Mouse (Mus musculus): ENCODE results near the gene Gpc6. TPM values are rescaled to one million over a fixed set of nuclear protein-coding genes. Genes with fewer than 3 reads are reported as not detected.

Gpc6 gene
- total and polyA plus RNA-seq, 3 experiments, result not detected

DNA sequence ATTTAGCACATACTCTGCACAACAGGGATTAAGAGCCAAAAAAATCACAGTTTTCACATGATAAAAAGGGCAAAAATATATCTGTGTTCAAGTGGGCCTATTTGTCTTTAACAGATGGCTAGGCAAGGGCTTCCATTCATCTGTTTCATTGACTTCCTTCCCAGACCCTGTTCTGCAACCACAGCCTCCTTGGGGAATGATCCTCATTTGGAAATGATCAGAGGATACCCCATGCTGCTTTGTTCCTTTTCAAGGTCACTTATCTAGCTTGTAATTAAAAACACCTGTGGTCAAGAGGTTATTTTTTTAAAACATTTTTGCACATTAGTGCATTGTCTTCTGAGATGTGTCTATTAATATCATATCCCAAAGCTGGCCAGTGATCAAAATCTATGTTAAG is 627.7 kb downstream of the Gpc6 start:
- Histone ChIP-seq H3K27ac (ENCODE audit: control insufficient read depth, low read depth, low read length) (no peak overlapping the region), H3K36me3 (ENCODE audit: control insufficient read depth in 1 of 2, insufficient read depth in 2 of 2, low read length in 2 of 2) (no peaks in the 10 kb centered on the region), H3K9ac (ENCODE audit: control insufficient read depth, low read depth, low read length, poor library complexity, severe bottlenecking) (no peak overlapping the region), H3K9me3 (replicated peaks; ENCODE audit: insufficient read depth, low read length) (no peaks in the 10 kb centered on the region), H3K4me3 (ENCODE audit: control insufficient read depth in 1 of 2, insufficient read depth in 1 of 2, low read depth in 2 of 2, low read length in 2 of 2) (no peak overlapping the region), H3K27me3 (ENCODE audit: control insufficient read depth in 1 of 2, insufficient read depth in 2 of 2, low read length in 2 of 2) (no peaks in the 10 kb centered on the region), H3K79me2 (ENCODE audit: control insufficient read depth, insufficient read depth, low read length, poor library complexity) (no peaks in the 10 kb centered on the region), H3K4me1 (ENCODE audit: control insufficient read depth in 1 of 2, insufficient read depth in 2 of 2, low read length in 2 of 2) (no peaks in the 10 kb centered on the region)
- TF ChIP-seq GABPA (IDR thresholded peaks at IDR 0.05; ENCODE audit: low read depth, low read length), result no peak
- no peak for TF ChIP-seq CHD2 (IDR thresholded peaks at IDR 0.05; ENCODE audit: low read length)
- no peak for TF ChIP-seq ZNF384 (IDR thresholded peaks at IDR 0.05; ENCODE audit: low read depth, low read length)
- TF ChIP-seq E2F4 (IDR thresholded peaks at IDR 0.05; ENCODE audit: borderline replicate concordance, low read depth, low read length), result no peak
- no peak for TF ChIP-seq JUND (IDR thresholded peaks at IDR 0.05; ENCODE audit: low read depth, low read length)
- TF ChIP-seq MXI1 (IDR thresholded peaks at IDR 0.05; ENCODE audit: low read depth, low read length), result no peak
- TF ChIP-seq ZKSCAN1 (IDR thresholded peaks at IDR 0.05; ENCODE audit: low read depth, low read length), result no peak
- no peak for TF ChIP-seq BHLHE40 (IDR thresholded peaks at IDR 0.05; ENCODE audit: borderline replicate concordance, low read depth, low read length)
- TF ChIP-seq RCOR1 (IDR thresholded peaks at IDR 0.05; ENCODE audit: low read depth, low read length), result no peak
- TF ChIP-seq MAX (IDR thresholded peaks at IDR 0.05; ENCODE audit: low read length), result no peak
- no peak for TF ChIP-seq CHD1 (IDR thresholded peaks at IDR 0.05; ENCODE audit: low read depth, low read length)
- no peak for TF ChIP-seq SIN3A (IDR thresholded peaks at IDR 0.05; ENCODE audit: low read length)
- TF ChIP-seq POLR2AphosphoS2 (IDR thresholded peaks at IDR 0.05; ENCODE audit: low read length), result no peak
- no peak for TF ChIP-seq NELFE (IDR thresholded peaks at IDR 0.05; ENCODE audit: low read depth, low read length)
- no peak for TF ChIP-seq MAZ (IDR thresholded peaks at IDR 0.05; ENCODE audit: low read depth, low read length)
- DNase-seq (ENCODE audit: low read depth, low spot score), result no peak

DNA sequence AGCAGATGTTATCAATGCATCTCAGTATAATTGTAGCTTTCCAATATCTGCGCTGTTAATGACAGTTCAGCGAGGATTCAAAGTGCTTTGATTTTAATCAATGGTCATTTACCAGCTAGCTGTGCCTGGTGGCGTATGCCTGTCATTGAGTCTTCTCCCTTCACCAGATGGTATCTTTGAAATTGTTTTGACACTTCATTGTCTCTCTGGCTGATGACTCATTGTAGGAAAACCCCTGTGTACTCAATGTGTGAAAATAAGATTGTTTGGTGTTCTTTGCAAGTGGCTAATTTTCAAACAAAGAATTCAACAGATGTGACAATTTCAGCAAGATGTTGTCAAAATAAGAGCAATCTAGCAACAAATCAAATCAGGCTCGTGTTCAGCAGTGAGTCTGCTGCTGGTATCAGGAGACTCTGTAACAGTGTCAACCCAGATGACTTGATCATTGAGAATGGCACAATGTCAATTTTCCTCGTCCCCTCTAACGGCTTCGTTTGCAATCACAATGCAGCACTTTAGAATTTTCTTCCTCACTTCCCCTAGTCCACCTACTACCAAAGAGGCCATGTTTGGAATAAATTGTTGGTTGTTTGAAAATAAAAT is 631.7 kb downstream of the Gpc6 start:
- H3K79me2 ChIP-seq (ENCODE audit: control insufficient read depth, insufficient read depth, low read length, poor library complexity), result no peaks in the 10 kb centered on the region
- TF ChIP-seq USF2 (IDR thresholded peaks at IDR 0.05; ENCODE audit: borderline replicate concordance in 1 of 2, insufficient read depth in 1 of 2, low read depth in 1 of 2, low read length in 2 of 2) (no peak), USF1 (IDR thresholded peaks at IDR 0.05; ENCODE audit: low read depth, low read length) (no peak), GATA1 (IDR thresholded peaks at IDR 0.05; ENCODE audit: low read depth, low read length) (no peak), JUND (IDR thresholded peaks at IDR 0.05; ENCODE audit: low read depth, low read length) (no peak), SMC3 (IDR thresholded peaks at IDR 0.05; ENCODE audit: low read depth, low read length) (no peak), CHD1 (IDR thresholded peaks at IDR 0.05; ENCODE audit: low read depth, low read length) (no peak), EP300 (IDR thresholded peaks at IDR 0.05; ENCODE audit: low read depth in 1 of 2, low read length in 2 of 2) (no peak), TBP (IDR thresholded peaks at IDR 0.05; ENCODE audit: low read depth, low read length) (no peak)
- H3K27ac ChIP-seq (ENCODE audit: control insufficient read depth, low read depth, low read length), result no peak overlapping the region
- no peaks in the 10 kb centered on the region for H3K27me3 ChIP-seq (ENCODE audit: control insufficient read depth in 1 of 2, insufficient read depth in 2 of 2, low read length in 2 of 2)
- no peaks in the 10 kb centered on the region for H3K36me3 ChIP-seq (ENCODE audit: control insufficient read depth in 1 of 2, insufficient read depth in 2 of 2, low read length in 2 of 2)
- H3K9me3 ChIP-seq (replicated peaks; ENCODE audit: insufficient read depth, low read length), result no peaks in the 10 kb centered on the region
- H3K9ac ChIP-seq (ENCODE audit: control insufficient read depth, low read depth, low read length, poor library complexity, severe bottlenecking), result no peak overlapping the region
- no peak for DNase-seq (ENCODE audit: low read depth, low spot score)
- no peak overlapping the region for H3K4me3 ChIP-seq (ENCODE audit: control insufficient read depth in 1 of 2, insufficient read depth in 1 of 2, low read depth in 2 of 2, low read length in 2 of 2)
- no peaks in the 10 kb centered on the region for H3K4me1 ChIP-seq (ENCODE audit: control insufficient read depth in 1 of 2, insufficient read depth in 2 of 2, low read length in 2 of 2)
